Mouse (Mus musculus) urinary bladder, postnatal 4 days (tissue): ENCODE data around the gene Pde6h.
"Not testable (repeated sequence)": the region's sequence is repeated elsewhere in the genome, so short reads cannot be mapped to it uniquely, and the experiment has no call there.

ENCODE experiments used
- DNase-seq, 2 experiments: peaks; one replicate each; pipeline ENCODE4 v3.0.0; 2021 to 2022; ENCODE audit warnings: low spot score in 2 of 2

Pde6h gene

GRCm38 (mm10) chr6:136940188-136940960 is 16.7 kb downstream of the Pde6h start:
- no peak for DNase-seq

GRCm38 (mm10) chr6:136941051-136942021 is 17.7 kb downstream of the Pde6h start, which contains the start of gene Arhgdib:
Arhgdib (minus strand) TSS chr6:136941899.
- no peak for DNase-seq

- DNase-seq, result no peak
Measured at GRCm38 (mm10) chr6:136942280-136942679, 18.6 kb downstream of the Pde6h start.

GRCm38 (mm10) chr6:136943392-136943791 is 19.8 kb downstream of the Pde6h start:
- no peak for DNase-seq

- DNase-seq, result no peak
Measured at GRCm38 (mm10) chr6:136944511-136944910, 20.9 kb downstream of the Pde6h start.

- DNase-seq, result no peak
Measured at GRCm38 (mm10) chr6:136946241-136946640, 22.6 kb downstream of the Pde6h start.

- no peak for DNase-seq
Measured at GRCm38 (mm10) chr6:136946943-136947342, 23.3 kb downstream of the Pde6h start.

DNA sequence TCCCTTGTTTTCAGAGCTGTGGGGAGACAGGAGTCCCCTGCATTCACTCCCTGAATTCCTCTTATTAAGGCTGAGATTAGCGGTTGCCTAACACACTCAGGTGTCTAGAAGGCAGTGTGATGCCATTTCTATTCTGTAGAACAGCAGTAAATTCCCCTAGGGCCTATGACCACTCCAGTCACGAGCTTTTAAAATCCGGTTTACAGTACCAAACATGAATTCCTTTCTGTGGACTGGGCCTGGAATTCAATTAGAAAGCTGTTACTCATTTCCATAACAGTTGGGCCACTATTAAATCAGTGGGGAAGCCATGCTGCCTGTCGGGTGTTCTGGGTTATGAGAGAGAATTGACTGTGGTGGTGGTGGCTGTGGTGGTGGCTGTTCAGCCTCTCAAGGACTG is 24.1 kb downstream of the Pde6h start:
- no peak for DNase-seq

DNA sequence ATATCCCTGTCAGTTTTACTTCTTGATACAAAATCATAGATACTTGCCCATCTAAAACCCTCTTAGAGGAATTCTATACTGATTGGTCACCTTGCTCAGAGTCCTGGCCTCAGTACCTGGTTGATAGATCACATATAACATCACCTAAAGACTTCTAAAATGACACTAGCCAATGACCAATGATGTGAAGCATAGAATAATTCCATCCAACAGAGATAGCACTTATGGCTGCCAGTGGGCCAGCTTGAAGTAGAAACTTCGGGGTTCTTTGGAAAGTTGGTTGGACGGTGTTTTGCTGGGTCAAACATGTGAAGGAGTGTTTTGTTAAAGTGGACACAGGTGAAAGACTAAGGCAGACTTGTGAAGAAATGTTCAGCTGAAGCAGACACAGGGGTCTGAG is 26.5 kb downstream of the Pde6h start:
- DNase-seq, result no peak

GRCm38 (mm10) chr6:136952930-136953329 is 29.3 kb downstream of the Pde6h start:
- no peak for DNase-seq

DNA sequence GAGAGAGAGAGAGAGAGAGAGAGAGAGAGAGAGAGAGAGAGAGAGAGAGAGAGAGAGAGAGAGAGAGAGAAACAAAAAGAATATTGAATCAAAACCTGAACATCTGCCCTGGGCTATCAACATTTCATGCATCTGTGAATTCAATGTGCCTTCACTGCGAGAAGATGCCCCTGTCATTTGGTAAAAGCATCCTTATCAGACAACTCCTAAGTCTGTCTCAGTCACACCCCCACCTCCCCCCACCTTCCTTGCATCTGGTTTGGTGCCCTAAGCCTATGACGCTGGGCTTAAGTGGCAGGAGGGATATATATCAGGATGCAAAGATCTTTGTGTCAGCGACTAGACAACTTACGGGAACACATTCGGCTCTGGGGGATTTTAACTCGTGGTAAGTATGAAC is 30.6 kb downstream of the Pde6h start:
- no peak for DNase-seq

- DNase-seq, result no peak
Measured at GRCm38 (mm10) chr6:136954715-136955114, 31.1 kb downstream of the Pde6h start.

- DNase-seq, result no peak
Measured at GRCm38 (mm10) chr6:136955240-136955639, 31.6 kb downstream of the Pde6h start.

- DNase-seq, result no peak
Measured at GRCm38 (mm10) chr6:136957062-136957461, 33.4 kb downstream of the Pde6h start.

GRCm38 (mm10) chr6:136959131-136959530 is 35.5 kb downstream of the Pde6h start:
- DNase-seq, result no peak

GRCm38 (mm10) chr6:136962957-136963356 is 39.3 kb downstream of the Pde6h start:
- DNase-seq, result no peak

DNA sequence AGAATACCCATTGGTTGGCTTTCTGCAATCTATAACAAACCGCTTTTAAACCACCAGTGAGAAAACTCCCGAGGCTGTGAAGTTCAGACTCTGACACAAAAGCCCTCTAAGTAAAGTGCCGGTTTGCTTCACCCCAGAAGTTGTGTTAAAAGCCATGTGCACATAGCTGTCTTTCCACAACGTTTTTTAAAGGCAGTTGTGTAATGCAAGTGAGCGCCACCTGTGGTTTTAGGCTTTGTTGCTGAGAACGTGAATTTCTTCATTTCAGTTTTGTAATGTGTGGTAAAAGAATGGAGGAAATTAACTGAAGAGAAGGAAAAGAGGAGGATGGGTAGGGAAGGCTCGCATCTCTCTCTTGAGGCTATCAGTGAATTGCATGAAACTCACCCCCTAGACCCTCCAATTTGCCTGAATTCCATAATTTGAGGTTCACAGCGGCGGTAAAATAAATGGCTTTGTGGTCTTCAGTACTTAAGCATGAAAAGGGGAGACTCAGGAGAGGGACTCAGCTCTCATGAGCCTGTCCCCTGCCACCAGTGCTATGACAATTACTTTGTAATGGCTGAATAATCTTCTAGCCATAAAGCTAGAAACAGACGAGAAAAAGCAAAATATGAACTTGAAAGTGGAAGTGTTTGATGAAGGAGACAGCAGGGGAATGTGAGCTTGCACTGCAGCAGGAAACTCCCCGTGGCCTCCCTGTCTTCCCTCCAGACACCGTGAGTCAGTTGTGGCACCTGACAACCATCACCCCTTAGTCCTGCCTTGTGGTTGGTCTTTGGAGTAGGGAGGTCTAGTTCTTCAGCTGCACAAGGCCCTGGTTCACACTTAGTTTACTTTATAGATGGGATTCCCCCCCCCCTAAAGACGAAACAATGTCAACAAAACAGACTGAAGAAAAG is 41.2 kb downstream of the Pde6h start:
- no peak for DNase-seq

DNA sequence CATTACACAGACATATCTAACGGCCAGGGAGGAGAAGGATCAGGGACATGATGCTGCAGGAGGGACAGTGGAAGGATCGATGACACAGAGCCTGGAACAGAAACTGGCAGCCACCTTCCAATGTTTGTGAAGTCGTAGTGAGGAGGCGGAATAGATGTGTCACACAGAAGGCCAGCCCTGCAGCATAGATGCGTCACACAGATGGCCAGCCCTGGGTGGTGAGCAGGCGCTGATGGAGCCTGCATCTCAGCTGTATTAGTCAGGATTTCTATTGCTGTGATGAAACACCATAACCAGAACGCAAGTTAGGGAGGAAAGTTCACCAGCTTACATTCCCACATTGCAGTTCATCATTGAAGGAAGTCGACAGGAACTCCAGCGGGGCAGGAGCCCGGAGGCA is 42.3 kb downstream of the Pde6h start:
- DNase-seq, result no peak

GRCm38 (mm10) chr6:136967466-136967865 is 43.8 kb downstream of the Pde6h start:
- DNase-seq, result no peak

DNA sequence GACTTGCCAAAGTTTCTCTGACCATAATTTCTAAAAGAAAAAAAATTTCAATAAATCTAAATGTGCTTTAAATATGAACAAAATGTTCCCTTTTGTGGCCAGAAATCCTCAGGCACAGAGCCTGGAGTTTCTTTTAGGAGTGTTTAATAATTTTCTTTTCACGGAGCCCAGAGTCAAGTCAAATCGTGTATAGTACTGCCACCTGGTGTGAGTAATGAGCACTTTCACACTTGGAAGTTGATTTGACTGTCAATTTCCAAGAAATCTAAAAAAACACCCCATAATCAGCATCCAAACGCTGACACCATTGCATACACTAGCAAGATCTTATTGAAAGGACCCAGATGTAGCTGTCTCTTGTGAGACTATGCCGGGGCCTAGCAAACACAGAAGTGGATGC is 45.2 kb downstream of the Pde6h start:
- DNase-seq, result not testable (repeated sequence)

- no peak for DNase-seq
Measured at GRCm38 (mm10) chr6:136979274-136980082, 55.8 kb downstream of the Pde6h start.
